Mouse (Mus musculus) kidney, adult 2 months (tissue): Measurements from ENCODE around the gene P4ha1. TPM values are rescaled to one million over a fixed set of nuclear protein-coding genes. Genes with fewer than 3 reads are reported as not detected.
A peak's percentile ranks its signal among the peaks of the same experiment; 100 is the strongest.
"Not testable (repeated sequence)": the region's sequence is repeated elsewhere in the genome, so short reads cannot be mapped to it uniquely, and the experiment has no call there.

ENCODE experiments used
- DNase-seq: peaks from one replicate; pipeline ENCODE4 v3.0.0; 2021
- H3K27ac ChIP-seq: fragments of 200-500 bp; 2 replicates; pipeline ENCODE4 v1.5.1; 2012; ENCODE audit warnings: low read depth, low read length, control low read depth, inconsistent platforms; ENCODE audit not compliant: insufficient read depth
- H3K27me3 ChIP-seq: fragments of 200-500 bp; replicated peaks from 2 replicates; pipeline ENCODE4 v1.6.1; 2012; ENCODE audit warnings: mild to moderate bottlenecking, moderate library complexity, low read length, inconsistent platforms; ENCODE audit not compliant: control insufficient read depth, insufficient read depth
- H3K36me3 ChIP-seq: fragments of 200-500 bp; 2 replicates; pipeline ENCODE4 v1.6.1; 2012; ENCODE audit warnings: mild to moderate bottlenecking, moderate library complexity, low read length, inconsistent platforms; ENCODE audit not compliant: control insufficient read depth, insufficient read depth
- H3K4me1 ChIP-seq: fragments of 200-500 bp; 2 replicates; pipeline ENCODE4 v1.6.1; 2011; ENCODE audit warnings: low read length; ENCODE audit not compliant: control insufficient read depth, insufficient read depth
- H3K4me3 ChIP-seq: fragments of 200-500 bp; 2 replicates; pipeline ENCODE4 v1.5.1; 2011; ENCODE audit warnings: mild to moderate bottlenecking, low read depth, low read length, control low read depth; ENCODE audit not compliant: insufficient read depth
- CTCF ChIP-seq: fragments of 200-500 bp; conservative IDR thresholded peaks from 2 replicates; pipeline ENCODE4 v1.5.1; 2011; ENCODE audit warnings: low read depth, mild to moderate bottlenecking, control low read depth, low read length, moderate library complexity, mixed read lengths; ENCODE audit not compliant: insufficient read depth, insufficient read length
- POLR2A ChIP-seq: fragments of 200-500 bp; IDR thresholded peaks from one replicate; pipeline ENCODE4 v1.6.1; 2011; ENCODE audit warnings: low read depth, low read length, control low read depth
- WGBS: fragments of 180-500 bp; shearing (Covaris S2); methylation state at CpG from one replicate; pipeline ENCODE4 v1.1.7; 2018; 5-methylcytosine and 5-hydroxymethylcytosine counted together
- polyA plus RNA-seq: library from polyadenylated mRNA; depleted of rRNA; stranded (reverse); fragments of >200 nt; gene quantifications from 2 replicates; pipeline ENCODE4 v1.2.3, GENCODE M21; 2012

P4ha1 gene
- polyA plus RNA-seq, 1 experiment: 22.7 TPM

DNA sequence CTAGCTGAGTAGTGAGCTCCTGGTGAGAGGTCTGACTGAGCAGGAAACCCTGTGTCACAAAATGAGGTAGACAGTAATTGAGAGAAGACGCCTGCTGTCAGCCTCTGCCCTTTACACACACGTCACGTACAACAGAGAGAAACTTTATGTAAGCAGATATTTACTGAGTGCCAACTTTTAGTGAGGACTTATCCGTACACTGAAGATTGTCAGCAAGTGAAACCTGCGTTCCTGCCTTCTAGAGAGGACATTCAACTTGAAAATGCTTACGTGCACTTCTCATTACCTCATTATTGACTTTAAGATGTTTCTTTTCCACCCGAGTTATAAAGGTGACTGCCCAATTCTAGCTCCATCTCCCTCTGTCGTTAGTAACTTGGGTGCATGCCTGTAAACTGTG lies 45.6 kb downstream of the P4ha1 start:
- Histone ChIP-seq H3K4me3 (no peak overlapping the region), H3K27ac (no peak overlapping the region), H3K4me1 (no peaks in the 10 kb centered on the region), H3K36me3 (peaks cover 8% of the 10 kb centered on the region; the same call in 1 of the 2 replicates), H3K27me3 (no peaks in the 10 kb centered on the region)
- no peak for TF ChIP-seq CTCF
- no peak for TF ChIP-seq POLR2A
- no peak for DNase-seq
- WGBS: 86% methylated on average over 8 of the region's 8 CpGs

DNA sequence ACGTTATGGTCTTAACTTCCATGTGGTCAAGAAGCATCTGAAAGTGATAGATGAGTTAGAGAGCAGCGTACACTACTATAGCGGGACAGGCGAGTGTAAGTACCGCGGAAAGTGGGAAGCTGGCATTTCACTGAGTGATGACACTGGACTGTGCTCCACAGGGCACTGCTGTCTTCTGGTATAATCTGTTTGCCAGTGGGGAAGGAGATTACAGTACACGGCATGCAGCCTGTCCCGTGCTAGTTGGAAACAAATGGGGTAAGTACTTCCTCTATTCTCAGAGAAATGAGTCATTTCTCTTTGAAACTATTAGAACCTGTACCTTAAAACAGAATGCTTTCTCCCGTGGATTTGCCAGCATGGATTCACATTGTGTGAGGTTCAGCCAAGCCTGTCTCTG lies 46.3 kb downstream of the P4ha1 start:
- Histone ChIP-seq H3K27me3 (no peaks in the 10 kb centered on the region), H3K4me1 (no peaks in the 10 kb centered on the region), H3K36me3 (peaks cover 8% of the 10 kb centered on the region; the same call in 1 of the 2 replicates), H3K27ac (no peak overlapping the region), H3K4me3 (no peak overlapping the region)
- DNase-seq: no peak
- TF ChIP-seq CTCF: no peak
- TF ChIP-seq POLR2A: no peak
- 90% methylated on average over 9 of the region's 9 CpGs for WGBS

DNA sequence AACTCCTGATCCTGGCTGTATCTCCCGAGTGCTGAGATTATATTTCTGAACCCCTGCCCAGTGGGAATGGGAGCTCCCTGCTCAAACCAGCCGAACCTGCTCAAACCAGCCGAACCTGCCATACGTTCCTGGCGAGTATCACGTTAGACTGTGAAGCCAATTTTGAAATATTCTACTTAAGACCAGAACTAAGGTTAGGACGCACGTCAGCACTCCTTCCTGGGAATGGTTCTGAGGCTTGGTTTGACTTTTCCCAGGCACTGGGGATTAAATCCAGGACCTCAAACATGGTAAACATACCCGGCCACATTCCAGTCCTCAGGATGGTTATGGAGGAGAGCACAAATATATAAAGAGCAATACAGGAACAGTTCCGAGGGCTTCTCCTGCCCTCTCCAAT lies 54.8 kb downstream of the P4ha1 start:
- TF ChIP-seq CTCF: no peak
- TF ChIP-seq POLR2A: no peak
- no peak overlapping the region for H3K4me3 ChIP-seq
- DNase-seq: no peak
- 84% methylated on average over 10 of the region's 10 CpGs for WGBS
- no peak overlapping the region for H3K27ac ChIP-seq
- H3K27me3 ChIP-seq: no peaks in the 10 kb centered on the region
- no peaks in the 10 kb centered on the region for H3K4me1 ChIP-seq
- H3K36me3 ChIP-seq: no peaks in the 10 kb centered on the region; the same call in 1 of the 2 replicates

DNA sequence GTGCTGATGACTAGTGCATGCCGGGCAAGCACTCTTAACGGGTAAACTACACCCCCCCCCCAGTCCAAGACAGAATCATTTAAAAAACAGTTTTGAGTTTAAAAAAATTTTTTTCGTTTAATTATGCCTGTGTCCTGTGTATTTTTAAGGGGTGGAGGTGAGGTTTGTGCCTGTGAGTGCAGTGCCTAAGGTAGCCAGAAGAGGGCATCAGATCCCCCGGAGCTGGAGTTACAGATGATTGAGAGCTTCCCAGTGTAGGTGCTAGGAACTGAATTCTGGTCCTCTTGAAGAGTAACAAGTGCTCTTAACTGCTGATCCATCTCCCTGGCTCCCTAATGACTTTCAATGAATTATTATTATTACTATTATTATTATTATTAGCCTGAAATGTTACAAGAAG lies 55.6 kb downstream of the P4ha1 start:
- Histone ChIP-seq H3K27me3 (no peaks in the 10 kb centered on the region), H3K27ac (no peak overlapping the region), H3K36me3 (no peaks in the 10 kb centered on the region; the same call in 1 of the 2 replicates), H3K4me1 (no peaks in the 10 kb centered on the region), H3K4me3 (no peak overlapping the region)
- WGBS: 95% methylated on average over 4 of the region's 4 CpGs
- DNase-seq: no peak
- peak; percentile 16; the same call in 1 of the 2 replicates for TF ChIP-seq CTCF
- TF ChIP-seq POLR2A: no peak

DNA sequence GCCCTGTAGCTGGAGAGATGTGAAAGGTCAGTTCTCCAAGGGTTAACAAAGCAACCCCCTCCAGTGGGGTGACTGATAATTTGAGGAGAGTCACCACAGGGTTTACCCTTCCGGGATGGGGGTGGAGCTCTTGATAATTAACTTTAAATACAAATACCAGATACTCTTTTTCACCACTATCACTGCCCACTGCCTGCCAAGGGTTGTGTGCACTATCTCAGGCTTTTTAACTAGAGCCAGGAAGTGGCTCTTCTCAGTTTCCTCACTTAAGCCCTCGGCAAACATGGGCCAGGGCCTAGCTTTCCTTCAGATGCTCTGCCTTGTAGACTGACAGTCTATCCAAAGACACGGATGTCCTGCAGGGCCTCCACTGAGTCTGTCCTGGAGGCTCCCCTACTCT lies 56.8 kb downstream of the P4ha1 start:
- Histone ChIP-seq H3K4me1 (no peaks in the 10 kb centered on the region), H3K36me3 (no peaks in the 10 kb centered on the region), H3K27me3 (no peaks in the 10 kb centered on the region), H3K27ac (no peak overlapping the region), H3K4me3 (no peak overlapping the region)
- WGBS: 43% methylated on average over 3 of the region's 3 CpGs
- no peak for TF ChIP-seq CTCF
- TF ChIP-seq POLR2A: no peak
- DNase-seq: no peak

DNA sequence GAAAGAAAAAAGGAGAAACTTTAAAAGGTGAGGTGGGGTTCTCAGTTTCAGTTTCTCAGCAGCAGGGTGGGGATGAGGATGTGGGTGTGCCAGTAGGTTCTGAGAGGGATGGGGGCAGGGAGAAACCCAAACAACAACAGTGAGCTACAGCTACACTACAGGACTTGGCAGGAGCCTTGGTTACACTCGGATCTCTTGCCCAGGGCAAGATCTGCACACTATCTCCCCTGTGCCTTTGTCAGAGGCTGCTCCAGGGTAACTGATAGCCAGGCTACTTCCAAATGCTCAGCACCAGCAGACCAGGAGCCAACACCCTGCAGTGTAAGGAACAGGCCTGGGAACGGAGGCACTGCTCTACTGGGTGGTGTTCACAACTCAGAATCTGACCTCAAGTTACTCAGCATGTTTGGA lies 57.3 kb downstream of the P4ha1 start:
- H3K27me3 ChIP-seq: no peaks in the 10 kb centered on the region
- H3K36me3 ChIP-seq: no peaks in the 10 kb centered on the region
- no peaks in the 10 kb centered on the region for H3K4me1 ChIP-seq
- no peak for DNase-seq
- no peak overlapping the region for H3K27ac ChIP-seq
- TF ChIP-seq POLR2A (no peak), CTCF (no peak)
- 79% methylated on average over 2 of the region's 2 CpGs for WGBS
- H3K4me3 ChIP-seq: no peak overlapping the region

DNA sequence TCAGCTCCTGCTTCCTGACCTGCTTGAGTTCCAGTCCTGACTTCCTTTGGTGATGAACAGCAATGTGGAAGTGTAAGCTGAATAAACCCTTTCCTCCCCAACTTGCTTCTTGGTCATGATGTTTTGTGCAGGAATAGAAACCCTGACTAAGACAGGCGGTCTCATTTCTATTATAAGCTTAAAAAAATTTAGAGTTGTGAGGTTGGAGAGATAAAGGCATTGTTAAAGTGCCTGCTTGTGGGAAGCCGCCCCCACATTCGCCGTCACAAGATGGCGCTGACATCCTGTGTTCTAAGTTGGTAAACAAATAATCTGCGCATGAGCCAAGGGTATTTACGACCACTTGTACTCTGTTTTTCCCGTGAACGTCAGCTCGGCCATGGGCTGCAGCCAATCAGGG lies 58.5 kb downstream of the P4ha1 start:
- not testable (repeated sequence) for H3K27ac ChIP-seq, H3K4me1 ChIP-seq, DNase-seq, H3K4me3 ChIP-seq, H3K36me3 ChIP-seq, H3K27me3 ChIP-seq
- WGBS: 74% methylated on average over 6 of the region's 10 CpGs

DNA sequence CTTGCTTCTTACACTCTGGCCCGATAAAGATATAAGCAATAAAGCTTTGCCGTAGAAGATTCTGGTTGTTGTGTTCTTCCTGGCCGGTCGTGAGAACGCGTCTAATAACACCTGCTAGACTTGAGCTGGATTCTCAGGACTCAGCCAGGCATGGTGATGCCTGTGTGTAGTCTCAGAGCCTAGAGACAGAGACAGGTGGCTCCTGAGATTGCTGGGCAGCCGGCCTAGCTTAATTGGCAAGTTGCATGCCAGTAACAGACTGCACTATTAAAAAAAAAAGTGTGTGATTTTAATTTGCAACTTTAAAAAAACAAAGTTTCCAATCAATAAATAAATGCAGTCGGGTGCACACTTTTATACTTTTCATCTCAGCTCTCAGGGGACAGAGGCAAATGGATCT lies 63.9 kb downstream of the P4ha1 start:
- Histone ChIP-seq H3K4me3 (no peak overlapping the region), H3K27me3 (no peaks in the 10 kb centered on the region), H3K36me3 (no peaks in the 10 kb centered on the region), H3K27ac (no peak overlapping the region), H3K4me1 (no peaks in the 10 kb centered on the region)
- no peak for TF ChIP-seq POLR2A
- TF ChIP-seq CTCF: no peak
- 67% methylated on average over 8 of the region's 8 CpGs for WGBS
- no peak for DNase-seq
